Mouse (Mus musculus) B cell, adult 2 months (primary cell): ENCODE measurements around the gene Foxc2.

ENCODE experiments used
- DNase-seq, 2 experiments: peaks; one replicate each; pipeline ENCODE4 v3.0.0; 2022

The Foxc2 gene

GRCm38 (mm10) chr8:121115948-121116347, at the start of gene Foxc2:
Gene Foxc2 (plus strand): TSS chr8:121116171.
- DNase-seq = peak; percentile 73 to 74

GRCm38 (mm10) chr8:121071454-121071853, 44.5 kb upstream of the Foxc2 start:
- no peak for DNase-seq

DNA sequence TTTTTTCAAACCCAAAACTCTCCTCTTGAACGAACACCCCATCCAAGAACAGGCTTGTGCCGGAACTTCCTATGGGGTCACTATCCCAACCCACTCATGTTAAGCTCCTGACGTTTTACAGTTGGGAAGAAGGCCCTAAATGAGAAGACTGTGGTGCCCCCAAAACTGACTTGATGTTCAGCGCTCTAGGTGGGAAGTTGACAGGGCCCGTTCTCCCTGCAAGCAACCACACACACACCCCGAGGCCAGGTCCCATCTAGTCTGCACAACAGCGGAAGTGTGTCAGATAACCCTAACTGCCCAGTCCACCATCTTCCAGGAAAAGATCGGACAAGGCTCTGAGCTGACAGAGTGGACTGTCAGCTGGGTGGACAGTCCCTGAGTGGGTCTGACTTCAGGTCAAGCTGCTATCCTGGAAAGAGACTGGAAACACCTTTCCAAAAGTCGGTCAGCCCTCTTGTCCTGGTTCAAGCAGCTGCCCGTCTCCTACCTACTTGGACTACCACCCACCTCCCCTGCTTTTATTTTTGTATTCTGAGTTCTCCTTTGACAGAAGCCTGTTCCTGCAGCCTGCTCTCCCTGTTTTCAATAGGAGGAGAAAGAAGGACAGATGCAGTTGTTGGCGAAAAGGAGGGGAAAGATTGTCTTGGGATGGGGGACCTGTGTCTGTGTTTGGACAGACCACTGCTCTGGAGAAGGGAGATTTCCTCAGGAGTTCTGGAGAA, 43.4 kb upstream of the Foxc2 start:
- no peak for DNase-seq

DNA sequence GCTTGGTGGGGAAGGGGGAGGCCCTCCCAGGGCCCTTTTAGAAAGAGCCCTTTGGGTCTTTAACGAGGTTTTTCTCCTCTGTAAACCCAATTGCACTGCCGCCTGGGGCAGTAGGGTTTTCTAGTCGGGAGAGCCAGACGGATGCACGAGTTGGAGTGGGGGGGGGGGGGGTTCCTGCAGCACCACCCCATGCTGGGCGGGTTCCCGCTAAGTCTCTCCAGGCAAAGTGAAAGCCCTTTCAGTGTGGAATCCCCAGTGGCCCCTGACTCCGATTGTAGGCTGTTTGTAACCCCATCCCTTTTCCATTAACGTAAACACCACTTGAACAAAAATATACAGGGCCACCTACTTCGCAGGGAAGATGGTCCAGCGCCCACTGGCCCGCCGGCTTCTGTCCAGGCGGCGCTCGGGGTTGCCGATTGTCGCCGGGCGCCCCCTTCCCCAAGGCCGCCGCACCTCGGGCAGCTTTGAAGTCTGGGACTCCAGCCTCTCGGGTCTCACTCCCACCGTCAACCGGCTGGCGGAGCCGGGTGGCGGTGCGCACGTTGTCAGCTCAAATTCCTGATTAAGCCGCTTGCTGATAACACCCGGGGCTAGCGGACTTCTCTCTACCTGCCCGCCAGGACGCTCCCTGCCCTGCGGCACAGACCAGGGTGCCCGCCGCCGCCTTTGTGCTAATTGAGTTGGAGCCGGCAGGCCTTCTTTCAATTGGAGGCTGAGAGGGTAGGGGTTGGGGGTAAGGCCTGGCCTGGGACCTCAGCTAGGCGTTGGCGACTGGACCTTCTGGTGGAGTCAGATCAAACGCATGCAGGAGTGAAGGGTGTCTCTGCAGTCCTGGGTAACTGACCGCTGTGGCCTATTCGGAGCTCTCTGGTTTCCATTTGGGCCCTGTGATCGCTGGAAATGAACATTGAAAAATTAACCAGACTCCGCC, 42.5 kb upstream of the Foxc2 start:
- no peak for DNase-seq

DNA sequence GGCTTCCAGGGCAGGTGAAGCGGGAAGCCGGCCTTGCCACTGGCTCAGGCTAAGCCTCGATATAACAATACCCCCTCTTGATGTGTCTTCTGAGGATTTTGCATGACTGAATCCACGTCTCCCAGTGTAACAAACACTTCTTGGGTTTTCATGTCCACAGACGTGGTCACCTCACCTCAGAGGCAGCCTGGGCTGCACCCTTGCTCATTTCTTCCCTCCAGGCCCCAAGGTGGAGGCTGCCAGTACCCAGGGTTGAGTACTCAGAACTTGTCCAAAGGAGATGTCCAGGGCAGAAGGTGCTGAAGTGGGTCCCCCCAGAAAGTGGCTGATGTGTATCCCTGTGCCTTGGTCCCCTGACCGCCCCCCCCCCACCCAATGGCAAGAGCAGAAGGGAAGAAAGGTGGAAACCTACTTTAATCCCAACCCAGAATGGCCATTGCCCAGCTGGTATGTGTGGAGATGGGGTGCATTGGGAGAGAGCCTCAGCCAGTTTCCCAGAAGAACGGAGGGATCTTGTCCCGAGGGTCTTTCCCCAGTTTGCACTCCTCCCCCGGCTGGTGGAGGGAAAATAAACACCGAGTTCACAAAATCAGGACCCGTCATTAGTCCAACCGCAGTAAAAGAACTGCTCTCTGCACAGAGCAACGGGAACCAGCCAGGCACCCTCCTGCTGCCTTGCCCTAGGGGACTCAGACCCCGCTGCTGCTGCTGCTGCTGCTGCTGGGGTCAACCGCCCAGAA, 41.7 kb upstream of the Foxc2 start:
- no peak for DNase-seq

- no peak for DNase-seq
These were observed 41.2 kb upstream of the Foxc2 start for GRCm38 (mm10) chr8:121074848-121075145.

DNA sequence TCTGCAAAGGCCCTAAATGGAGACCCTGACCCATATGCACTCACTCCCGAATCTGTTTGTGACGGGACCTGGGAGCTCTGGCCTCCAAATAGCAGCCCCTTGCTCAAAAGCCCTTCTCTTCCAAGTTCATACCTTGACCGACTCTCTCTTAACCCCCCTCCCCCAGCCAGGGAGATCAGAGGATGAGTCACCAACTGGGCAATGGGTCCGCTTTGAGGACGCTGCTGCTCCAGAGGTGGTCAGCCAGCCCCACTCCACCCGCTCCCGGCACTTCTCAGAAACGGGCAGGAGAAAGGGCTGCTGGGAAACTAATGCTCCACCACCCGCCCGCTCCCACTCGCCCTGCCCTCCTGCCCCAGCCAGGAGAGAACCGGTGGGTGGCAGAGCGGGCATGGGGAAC, 40.0 kb upstream of the Foxc2 start:
- DNase-seq = no peak

DNA sequence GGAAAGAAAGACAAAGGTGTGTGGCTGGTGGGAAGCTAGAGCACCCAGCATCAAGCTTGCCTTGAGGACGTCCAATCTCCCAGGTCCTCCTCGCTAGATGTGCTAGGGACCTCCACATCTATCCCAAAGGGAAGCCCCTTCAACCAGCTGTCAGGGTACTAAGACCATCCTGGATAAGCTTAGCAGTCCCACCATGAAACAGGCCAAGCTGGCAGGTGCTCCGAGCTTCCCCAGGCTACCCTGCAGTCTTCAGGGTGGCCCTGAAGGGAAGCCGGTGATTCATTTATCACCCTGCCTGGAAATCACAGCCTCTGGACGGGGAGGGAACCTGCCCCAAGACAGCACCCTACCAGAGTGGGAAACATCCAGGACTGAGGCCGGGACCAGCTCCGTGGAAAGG, 39.4 kb upstream of the Foxc2 start:
- no peak for DNase-seq

- DNase-seq = no peak
These were observed 37.2 kb upstream of the Foxc2 start for GRCm38 (mm10) chr8:121078721-121079120.

- no peak for DNase-seq
These were observed 36.8 kb upstream of the Foxc2 start for GRCm38 (mm10) chr8:121079201-121079600.

DNA sequence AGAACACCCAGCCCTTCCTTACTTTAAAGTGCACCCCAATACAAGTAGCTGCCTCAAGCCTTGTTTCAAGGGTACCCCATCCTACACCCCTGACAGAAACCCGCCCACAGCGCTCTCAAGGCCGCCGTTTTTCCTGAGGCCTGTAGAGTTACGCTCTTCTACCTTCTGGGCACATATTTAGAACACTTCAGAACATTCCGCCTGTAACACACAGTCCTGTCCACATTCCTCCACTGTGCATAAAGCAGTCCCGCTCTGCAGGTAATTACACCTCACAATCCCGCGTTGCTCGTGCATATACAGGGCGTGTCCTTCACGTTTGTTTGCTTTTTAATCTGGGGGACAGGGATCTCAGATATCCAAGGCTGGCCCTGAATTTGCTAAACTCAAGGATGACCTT, 36.0 kb upstream of the Foxc2 start:
- DNase-seq = no peak

DNA sequence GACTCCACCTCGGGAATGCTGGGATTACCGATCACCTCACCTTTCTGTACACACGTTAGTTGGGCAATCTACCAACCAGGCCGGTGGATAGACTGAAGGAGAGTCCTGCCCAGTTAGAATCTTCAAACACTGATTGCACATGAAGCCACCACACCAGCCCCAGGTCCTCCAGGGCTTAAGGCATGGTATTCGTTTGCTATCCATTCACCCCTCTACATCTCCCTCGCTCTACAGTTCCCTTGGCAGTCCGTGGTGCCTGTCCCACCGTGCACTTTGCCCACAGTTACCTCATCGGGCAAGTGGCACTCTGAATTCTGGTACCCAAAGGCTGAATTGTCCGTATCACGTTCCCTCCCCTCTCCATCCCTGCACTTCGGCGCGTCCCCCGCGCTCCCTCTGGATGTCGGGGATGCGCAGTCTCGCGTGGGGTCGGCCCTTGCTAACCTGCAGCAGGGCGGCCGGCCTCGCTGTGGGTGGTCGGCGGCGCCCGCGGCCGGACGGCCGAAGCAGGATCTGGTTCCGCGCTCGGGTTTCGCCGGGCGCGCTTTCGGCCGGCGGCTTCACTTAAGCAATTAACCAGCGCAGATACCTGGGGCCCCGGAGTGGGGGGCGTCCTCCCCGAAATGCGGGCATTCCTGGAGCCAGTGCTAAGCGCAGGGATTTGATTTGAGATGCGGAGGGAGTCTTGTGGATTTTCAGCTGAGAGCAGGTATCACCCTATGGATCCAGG, 35.4 kb upstream of the Foxc2 start:
- DNase-seq = no peak

- DNase-seq = no peak
These were observed 34.6 kb upstream of the Foxc2 start for GRCm38 (mm10) chr8:121081398-121081797.

GRCm38 (mm10) chr8:121082218-121083092, 33.5 kb upstream of the Foxc2 start:
- no peak for DNase-seq

- DNase-seq = no peak
These were observed 32.7 kb upstream of the Foxc2 start for GRCm38 (mm10) chr8:121083093-121083935.

GRCm38 (mm10) chr8:121083936-121084209, 32.1 kb upstream of the Foxc2 start:
- no peak for DNase-seq

DNA sequence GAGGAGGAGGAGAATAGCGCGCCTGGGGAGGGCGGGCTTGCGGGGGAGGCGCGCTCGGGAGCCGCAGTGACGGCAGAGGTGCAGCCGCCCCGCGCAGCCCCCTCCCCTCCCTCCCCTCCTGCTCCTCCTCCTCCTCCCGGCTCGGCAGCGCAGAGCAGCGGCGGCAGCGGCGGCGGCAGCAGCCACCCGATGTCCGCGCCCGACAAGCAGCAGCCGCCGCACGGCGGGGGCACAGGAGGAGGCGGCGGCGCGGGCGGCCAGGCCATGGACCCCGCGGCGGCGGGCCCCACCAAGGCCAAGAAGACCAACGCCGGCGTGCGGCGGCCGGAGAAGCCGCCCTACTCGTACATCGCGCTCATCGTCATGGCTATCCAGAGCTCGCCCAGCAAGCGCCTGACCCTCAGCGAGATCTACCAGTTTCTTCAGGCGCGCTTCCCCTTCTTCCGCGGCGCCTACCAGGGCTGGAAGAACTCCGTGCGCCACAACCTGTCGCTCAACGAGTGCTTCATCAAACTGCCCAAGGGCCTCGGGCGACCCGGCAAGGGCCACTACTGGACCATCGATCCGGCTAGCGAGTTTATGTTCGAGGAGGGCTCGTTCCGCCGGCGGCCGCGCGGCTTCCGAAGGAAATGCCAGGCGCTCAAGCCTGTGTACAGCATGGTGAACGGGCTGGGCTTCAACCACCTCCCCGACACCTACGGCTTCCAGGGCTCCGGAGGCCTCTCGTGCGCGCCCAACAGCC, 31.6 kb upstream of the Foxc2 start, which contains the start of gene Foxf1:
Gene Foxf1 (plus strand): TSS at position 177 of the 742 bp plus-strand sequence.
- DNase-seq = no peak

DNA sequence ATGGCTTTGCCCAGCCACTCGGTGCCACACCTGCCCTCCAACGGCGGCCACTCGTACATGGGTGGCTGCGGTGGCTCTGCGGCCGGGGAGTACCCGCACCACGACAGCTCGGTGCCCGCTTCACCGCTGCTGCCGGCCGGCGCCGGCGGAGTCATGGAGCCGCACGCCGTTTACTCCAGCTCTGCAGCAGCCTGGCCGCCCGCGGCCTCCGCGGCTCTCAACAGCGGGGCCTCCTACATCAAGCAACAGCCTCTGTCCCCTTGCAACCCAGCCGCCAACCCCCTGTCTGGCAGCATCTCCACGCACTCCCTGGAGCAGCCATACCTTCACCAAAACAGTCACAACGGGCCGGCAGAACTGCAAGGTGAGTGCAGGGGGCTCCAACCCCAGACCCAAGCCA, 31.0 kb upstream of the Foxc2 start:
- no peak for DNase-seq

DNA sequence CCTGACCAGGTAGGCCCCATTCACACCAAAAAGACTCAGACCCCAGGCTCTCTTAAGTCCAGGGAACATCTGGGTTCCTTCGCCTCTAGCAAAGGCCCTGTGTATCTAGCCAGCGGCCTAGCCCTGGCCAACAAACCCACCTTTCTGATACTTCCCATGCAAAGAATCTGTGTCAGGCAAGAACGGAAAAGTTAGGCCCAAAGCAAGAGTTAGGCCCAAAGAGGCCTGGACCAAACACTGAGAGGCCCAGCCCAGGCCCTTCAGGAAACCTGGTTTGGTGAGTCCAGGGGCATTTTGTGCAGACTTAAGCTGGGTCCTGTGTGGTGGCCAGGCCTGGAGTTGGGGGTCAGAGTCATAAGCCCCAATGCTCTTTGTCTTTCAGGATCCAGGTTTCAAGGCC, 30.4 kb upstream of the Foxc2 start:
- DNase-seq = no peak
